Mouse (Mus musculus): Measurements from ENCODE around the gene Tspan10. TPM values are rescaled to one million over a fixed set of nuclear protein-coding genes. Genes with fewer than 3 reads are reported as not detected.
"Not testable (repeated sequence)": the region's sequence is repeated elsewhere in the genome, so short reads cannot be mapped to it uniquely, and the experiment has no call there.

The Tspan10 gene
- polyA plus RNA-seq (2014; fragmentation: Nextera tagmentation; extraction: Ambion mirVana): not detected in 2 replicates

DNA sequence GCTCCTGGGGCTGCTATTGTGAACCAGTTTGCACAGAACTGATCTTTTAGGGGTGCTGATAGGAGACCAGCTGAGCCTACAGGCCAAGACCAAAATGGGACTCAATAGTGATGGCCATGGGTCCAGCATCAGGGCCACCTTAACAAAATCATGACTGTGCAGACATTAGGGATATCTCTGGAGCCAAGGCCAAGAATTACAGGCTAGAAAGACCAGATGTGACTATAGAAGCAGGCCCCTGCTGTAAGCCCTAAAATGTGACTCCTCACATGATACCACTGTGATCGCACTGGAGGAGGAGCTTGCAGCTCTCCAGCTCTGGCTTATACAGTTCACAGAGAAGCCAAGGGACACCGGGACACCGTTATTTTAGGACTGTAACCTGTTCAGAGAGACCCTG, at the start of gene Tspan10:
Gene Tspan10 (plus strand): TSS at position 301 of the 400 bp plus-strand sequence.
- no peak for ATAC-seq (ENCODE audit: low FRiP score)
- DNase-seq (ENCODE audit: low spot score, missing footprints): no peak
- 84% methylated on average over 3 of the region's 3 CpGs for WGBS
- Histone ChIP-seq H3K9ac (ENCODE audit: low read length) (no peak within 1 kb of the TSS), H3K9me3 (ENCODE audit: control insufficient read depth, low read length) (no peaks in the 10 kb centered on the region), H3K27ac (ENCODE audit: low read depth, low read length) (no peak within 1 kb of the TSS), H3K4me1 (ENCODE audit: control insufficient read depth, insufficient read depth, low read length) (no peaks in the 10 kb centered on the region), H3K4me2 (no peak within 1 kb of the TSS), H3K4me3 (ENCODE audit: low read depth, low read length) (no peak within 1 kb of the TSS), H3K27me3 (ENCODE audit: control insufficient read depth, insufficient read depth, low read length) (no peaks in the 10 kb centered on the region), H3K36me3 (ENCODE audit: control insufficient read depth, insufficient read depth, low read length) (no peaks in the 10 kb centered on the region)

DNA sequence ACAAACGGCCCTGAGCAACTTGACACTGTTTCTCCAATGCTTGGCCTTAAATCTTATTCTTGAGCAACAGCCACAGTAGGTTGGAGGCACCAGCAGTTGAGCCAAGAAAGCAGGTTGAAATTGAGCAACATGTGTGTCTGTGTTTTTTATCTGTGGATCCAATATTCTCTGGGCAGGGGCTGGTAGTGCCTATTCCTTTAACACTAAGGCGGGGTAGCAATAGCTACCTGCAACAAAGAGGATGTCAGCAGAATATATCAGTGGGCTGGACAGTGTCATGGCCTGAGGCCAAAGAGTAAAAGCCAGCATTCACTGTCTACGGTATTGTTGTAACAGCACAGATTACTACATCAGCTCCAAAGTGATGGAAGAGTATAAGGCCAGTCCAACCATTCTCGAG, 46.8 kb upstream of the Tspan10 start:
- Histone ChIP-seq H3K4me3 (ENCODE audit: low read depth, low read length) (no peak overlapping the region), H3K27me3 (ENCODE audit: control insufficient read depth, insufficient read depth, low read length) (no peaks in the 10 kb centered on the region), H3K9me3 (ENCODE audit: control insufficient read depth, low read length) (no peaks in the 10 kb centered on the region), H3K27ac (ENCODE audit: low read depth, low read length) (no peak overlapping the region), H3K4me1 (ENCODE audit: control insufficient read depth, insufficient read depth, low read length) (no peaks in the 10 kb centered on the region), H3K9ac (ENCODE audit: low read length) (no peak overlapping the region), H3K36me3 (ENCODE audit: control insufficient read depth, insufficient read depth, low read length) (peaks cover 11% of the 10 kb centered on the region), H3K4me2 (no peak overlapping the region)
- DNase-seq (ENCODE audit: low spot score, missing footprints) (no peak), ATAC-seq (ENCODE audit: low FRiP score) (no peak)
- WGBS: 91% methylated on average over 4 of the region's 4 CpGs

DNA sequence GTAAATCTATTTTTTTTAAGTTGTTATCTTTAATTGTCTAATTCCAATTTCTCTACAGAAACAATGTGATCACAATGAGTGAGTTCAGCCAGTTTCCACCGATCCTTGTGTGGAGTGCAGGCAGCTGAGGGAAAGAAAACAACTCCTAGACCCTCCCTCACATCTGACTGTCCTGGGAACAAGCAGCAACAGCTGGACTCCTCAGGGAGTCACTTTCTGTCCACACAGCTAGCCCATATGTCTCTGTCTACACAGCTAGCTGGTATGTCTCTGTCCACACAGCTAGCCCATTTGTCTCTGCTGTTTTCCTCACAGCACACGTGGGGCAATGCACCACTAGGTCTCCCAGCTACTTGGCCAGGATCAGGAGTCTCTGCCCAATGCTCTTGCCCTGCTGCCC, 44.8 kb upstream of the Tspan10 start:
- DNase-seq (ENCODE audit: low spot score, missing footprints): peak; percentile 64
- H3K27ac ChIP-seq (ENCODE audit: low read depth, low read length): no peak overlapping the region
- ATAC-seq (ENCODE audit: low FRiP score): no peak
- H3K9ac ChIP-seq (ENCODE audit: low read length): no peak overlapping the region
- H3K36me3 ChIP-seq (ENCODE audit: control insufficient read depth, insufficient read depth, low read length): peaks cover 10% of the 10 kb centered on the region
- H3K27me3 ChIP-seq (ENCODE audit: control insufficient read depth, insufficient read depth, low read length): no peaks in the 10 kb centered on the region
- H3K9me3 ChIP-seq (ENCODE audit: control insufficient read depth, low read length): no peaks in the 10 kb centered on the region
- no peak overlapping the region for H3K4me2 ChIP-seq
- H3K4me3 ChIP-seq (ENCODE audit: low read depth, low read length): no peak overlapping the region
- H3K4me1 ChIP-seq (ENCODE audit: control insufficient read depth, insufficient read depth, low read length): no peaks in the 10 kb centered on the region
- 86% methylated on average over 2 of the region's 2 CpGs for WGBS

DNA sequence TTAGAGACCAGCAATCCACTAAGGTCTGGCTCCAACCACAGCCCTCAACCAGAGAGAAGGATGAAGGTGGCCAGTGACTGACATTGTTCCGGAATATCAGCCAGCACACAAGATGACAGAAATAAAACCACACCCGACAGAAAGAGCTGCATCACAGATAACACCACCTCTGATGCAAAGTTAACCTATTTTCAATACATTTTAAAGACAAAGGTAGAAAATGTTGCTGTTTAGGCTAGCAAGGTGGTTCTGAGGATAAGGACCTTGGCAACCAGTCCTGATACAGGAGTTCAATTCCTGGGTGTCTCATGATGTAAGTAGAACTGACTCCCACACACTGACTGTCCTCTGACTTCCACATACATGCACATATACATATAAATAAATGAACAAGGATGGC, 43.1 kb upstream of the Tspan10 start:
- Histone ChIP-seq H3K27me3 (ENCODE audit: control insufficient read depth, insufficient read depth, low read length) (no peaks in the 10 kb centered on the region), H3K36me3 (ENCODE audit: control insufficient read depth, insufficient read depth, low read length) (peaks cover 12% of the 10 kb centered on the region), H3K9me3 (ENCODE audit: control insufficient read depth, low read length) (no peaks in the 10 kb centered on the region), H3K4me1 (ENCODE audit: control insufficient read depth, insufficient read depth, low read length) (no peaks in the 10 kb centered on the region), H3K4me2 (no peak overlapping the region), H3K4me3 (ENCODE audit: low read depth, low read length) (no peak overlapping the region), H3K27ac (ENCODE audit: low read depth, low read length) (no peak overlapping the region), H3K9ac (ENCODE audit: low read length) (no peak overlapping the region)
- WGBS: 96% methylated on average over 2 of the region's 2 CpGs
- ATAC-seq (ENCODE audit: low FRiP score) (no peak), DNase-seq (ENCODE audit: low spot score, missing footprints) (no peak)

DNA sequence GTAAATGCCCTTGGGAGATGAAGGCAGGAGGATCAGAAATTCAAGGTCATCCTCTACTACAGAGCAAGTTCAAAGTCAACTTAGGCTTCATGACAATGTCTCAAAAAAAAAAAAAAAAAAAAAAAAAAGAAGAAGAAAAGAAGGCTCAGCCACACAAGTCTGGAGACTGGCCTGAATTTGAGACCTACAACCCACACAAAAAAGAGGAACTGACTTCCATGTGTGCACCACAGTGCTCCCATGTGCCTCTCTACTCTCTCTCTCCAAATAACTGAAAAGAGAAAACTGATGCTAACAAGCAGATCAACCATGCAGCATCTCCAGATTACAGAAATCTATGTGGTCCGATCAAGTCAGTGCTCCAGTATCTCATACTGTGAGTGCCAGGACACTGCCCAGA, 37.6 kb upstream of the Tspan10 start:
- H3K4me2 ChIP-seq: no peak overlapping the region

DNA sequence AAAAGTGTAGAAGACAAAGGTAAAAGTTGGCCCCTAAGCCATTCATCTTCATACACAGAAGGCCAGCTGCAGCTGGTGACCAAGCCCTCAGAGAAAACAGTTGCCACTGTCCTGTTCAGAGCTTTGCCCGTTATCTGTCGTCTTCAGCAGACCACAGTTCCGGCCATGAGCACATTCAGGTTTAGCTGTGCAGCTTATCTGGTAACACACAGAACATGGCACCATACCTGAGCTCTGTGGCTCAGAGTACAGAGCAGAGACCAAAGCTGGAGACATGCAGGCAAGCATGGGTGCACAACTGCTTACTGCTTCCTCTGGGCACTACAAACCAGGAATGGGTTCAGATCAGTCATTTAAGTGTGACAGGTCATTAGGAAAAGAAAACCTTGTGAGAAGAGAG, 36.6 kb upstream of the Tspan10 start:
- WGBS: 96% methylated on average over 3 of the region's 3 CpGs
- H3K4me2 ChIP-seq: no peak overlapping the region

More for the DNA sequence above, 37.6 kb upstream of the Tspan10 start:
- H3K27me3 ChIP-seq (ENCODE audit: control insufficient read depth, insufficient read depth, low read length): no peaks in the 10 kb centered on the region
- peaks cover 25% of the 10 kb centered on the region for H3K36me3 ChIP-seq (ENCODE audit: control insufficient read depth, insufficient read depth, low read length)
- H3K4me1 ChIP-seq (ENCODE audit: control insufficient read depth, insufficient read depth, low read length): no peaks in the 10 kb centered on the region
- H3K9me3 ChIP-seq (ENCODE audit: control insufficient read depth, low read length): no peaks in the 10 kb centered on the region
- no peak for ATAC-seq (ENCODE audit: low FRiP score)
- no peak for DNase-seq (ENCODE audit: low spot score, missing footprints)
- H3K27ac ChIP-seq (ENCODE audit: low read depth, low read length): no peak overlapping the region
- no peak overlapping the region for H3K9ac ChIP-seq (ENCODE audit: low read length)
- no peak overlapping the region for H3K4me3 ChIP-seq (ENCODE audit: low read depth, low read length)
- WGBS: 100% methylated on average over 1 of the region's 1 CpGs

DNA sequence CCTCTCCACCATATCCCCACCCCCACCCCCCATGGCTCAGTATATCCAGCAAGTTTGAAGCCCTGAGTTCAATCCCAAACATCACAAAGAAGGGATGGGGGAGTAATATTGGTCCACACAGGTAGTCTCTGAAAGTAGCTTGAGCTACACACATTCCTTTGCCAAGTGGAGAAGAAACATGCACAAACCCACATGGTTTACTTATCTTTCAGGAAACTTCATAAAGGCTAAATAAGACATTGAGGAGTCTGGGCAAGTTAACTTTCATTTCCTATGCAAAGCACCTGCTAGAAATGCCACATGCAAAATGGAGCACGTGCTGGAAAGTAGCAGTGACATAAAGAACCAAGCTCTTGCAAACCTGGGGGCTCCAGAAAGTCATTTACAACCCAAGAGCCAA, 36.0 kb upstream of the Tspan10 start:
- no peak overlapping the region for H3K27ac ChIP-seq (ENCODE audit: low read depth, low read length)
- no peak overlapping the region for H3K4me3 ChIP-seq (ENCODE audit: low read depth, low read length)
- no peak overlapping the region for H3K9ac ChIP-seq (ENCODE audit: low read length)
- H3K4me2 ChIP-seq: no peak overlapping the region
- H3K9me3 ChIP-seq (ENCODE audit: control insufficient read depth, low read length): no peaks in the 10 kb centered on the region
- H3K36me3 ChIP-seq (ENCODE audit: control insufficient read depth, insufficient read depth, low read length): peaks cover 40% of the 10 kb centered on the region
- no peak for ATAC-seq (ENCODE audit: low FRiP score)
- no peak for DNase-seq (ENCODE audit: low spot score, missing footprints)
- H3K4me1 ChIP-seq (ENCODE audit: control insufficient read depth, insufficient read depth, low read length): no peaks in the 10 kb centered on the region
- H3K27me3 ChIP-seq (ENCODE audit: control insufficient read depth, insufficient read depth, low read length): no peaks in the 10 kb centered on the region
- WGBS: 84% methylated on average over 1 of the region's 1 CpGs

More for the DNA sequence above, 36.6 kb upstream of the Tspan10 start:
- no peaks in the 10 kb centered on the region for H3K27me3 ChIP-seq (ENCODE audit: control insufficient read depth, insufficient read depth, low read length)
- no peak overlapping the region for H3K4me3 ChIP-seq (ENCODE audit: low read depth, low read length)
- peaks cover 34% of the 10 kb centered on the region; the same call in 1 of the 2 replicates for H3K36me3 ChIP-seq (ENCODE audit: control insufficient read depth, insufficient read depth, low read length)
- no peaks in the 10 kb centered on the region for H3K9me3 ChIP-seq (ENCODE audit: control insufficient read depth, low read length)
- no peak overlapping the region for H3K9ac ChIP-seq (ENCODE audit: low read length)
- no peak overlapping the region for H3K27ac ChIP-seq (ENCODE audit: low read depth, low read length)
- no peak for DNase-seq (ENCODE audit: low spot score, missing footprints)
- H3K4me1 ChIP-seq (ENCODE audit: control insufficient read depth, insufficient read depth, low read length): no peaks in the 10 kb centered on the region
- ATAC-seq (ENCODE audit: low FRiP score): no peak

DNA sequence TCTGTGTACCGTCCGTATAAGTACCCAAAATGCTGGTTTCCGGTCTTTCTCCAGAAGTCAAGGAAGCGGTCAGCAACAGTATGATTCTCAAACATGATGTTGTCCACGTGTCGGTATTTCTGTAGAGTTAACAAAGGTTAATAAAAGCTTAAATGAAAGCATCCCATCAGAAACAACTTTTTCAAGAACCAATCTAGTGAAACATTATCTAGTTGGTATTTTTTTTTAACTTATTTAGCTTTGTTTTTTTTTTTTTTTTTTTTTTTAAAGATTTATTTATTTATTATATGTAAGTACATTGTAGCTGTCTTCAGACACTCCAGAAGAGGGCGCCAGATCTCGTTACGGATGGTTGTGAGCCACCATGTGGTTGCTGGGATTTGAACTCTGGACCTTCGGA, 28.8 kb upstream of the Tspan10 start:
- peak; percentile 62 for DNase-seq (ENCODE audit: low spot score, missing footprints)
- not testable (repeated sequence) for H3K27me3 ChIP-seq (ENCODE audit: control insufficient read depth, insufficient read depth, low read length); H3K9me3 ChIP-seq (ENCODE audit: control insufficient read depth, low read length); H3K4me1 ChIP-seq (ENCODE audit: control insufficient read depth, insufficient read depth, low read length); H3K9ac ChIP-seq (ENCODE audit: low read length); ATAC-seq (ENCODE audit: low FRiP score); H3K27ac ChIP-seq (ENCODE audit: low read depth, low read length); H3K4me3 ChIP-seq (ENCODE audit: low read depth, low read length); H3K4me2 ChIP-seq
- 98% methylated on average over 7 of the region's 10 CpGs for WGBS
- peaks cover 54% of the 10 kb centered on the region for H3K36me3 ChIP-seq (ENCODE audit: control insufficient read depth, insufficient read depth, low read length)

DNA sequence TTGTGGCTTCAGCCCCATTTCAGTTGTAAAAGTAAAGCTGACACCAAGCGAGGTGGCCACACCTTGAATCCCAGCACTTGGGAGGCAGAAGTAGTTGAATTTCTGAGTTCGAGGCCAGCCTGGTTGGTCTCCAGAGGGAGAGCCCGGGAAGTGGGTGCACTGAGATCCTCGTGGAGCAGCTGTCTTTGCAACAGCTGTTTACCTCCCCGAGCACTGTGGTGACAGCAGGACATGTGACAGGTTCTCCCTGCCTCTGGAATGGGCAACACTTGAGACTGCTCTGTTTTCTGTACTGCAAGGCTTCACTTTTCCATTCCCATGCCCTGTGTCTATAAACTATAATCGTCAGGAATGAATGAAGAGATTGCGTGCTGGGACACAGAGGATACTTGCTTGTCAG, 24.6 kb upstream of the Tspan10 start:
- H3K27me3 ChIP-seq (ENCODE audit: control insufficient read depth, insufficient read depth, low read length): no peaks in the 10 kb centered on the region
- H3K9ac ChIP-seq (ENCODE audit: low read length): no peak overlapping the region
- no peaks in the 10 kb centered on the region for H3K4me1 ChIP-seq (ENCODE audit: control insufficient read depth, insufficient read depth, low read length)
- 96% methylated on average over 7 of the region's 7 CpGs for WGBS
- H3K27ac ChIP-seq (ENCODE audit: low read depth, low read length): no peak overlapping the region
- H3K9me3 ChIP-seq (ENCODE audit: control insufficient read depth, low read length): no peaks in the 10 kb centered on the region
- no peak for ATAC-seq (ENCODE audit: low FRiP score)
- H3K36me3 ChIP-seq (ENCODE audit: control insufficient read depth, insufficient read depth, low read length): peaks cover 33% of the 10 kb centered on the region
- DNase-seq (ENCODE audit: low spot score, missing footprints): peak; percentile 23
- no peak overlapping the region for H3K4me3 ChIP-seq (ENCODE audit: low read depth, low read length)
- H3K4me2 ChIP-seq: no peak overlapping the region

DNA sequence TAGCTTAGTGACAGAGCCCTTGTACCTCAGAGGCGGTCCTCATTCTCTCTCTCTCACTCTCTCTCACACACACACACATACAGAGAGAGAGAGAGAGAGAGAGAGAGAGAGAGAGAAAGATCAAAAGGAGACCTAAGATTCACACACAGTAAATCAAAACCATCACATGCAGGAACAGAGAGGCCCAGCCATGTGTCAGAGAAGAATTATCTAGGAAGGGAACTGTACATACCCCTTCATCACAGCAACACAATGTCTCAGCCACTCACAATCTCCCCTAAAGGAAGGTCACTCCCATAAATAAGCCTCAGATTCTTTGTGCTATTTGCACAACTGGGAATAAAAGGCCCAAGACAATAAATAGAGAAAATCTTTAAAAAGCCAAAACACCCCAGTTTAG, 23.9 kb upstream of the Tspan10 start:
- no peak overlapping the region for H3K4me2 ChIP-seq
- DNase-seq (ENCODE audit: low spot score, missing footprints) (no peak), ATAC-seq (ENCODE audit: low FRiP score) (no peak)
- peaks cover 29% of the 10 kb centered on the region for H3K36me3 ChIP-seq (ENCODE audit: control insufficient read depth, insufficient read depth, low read length)
- no peak overlapping the region for H3K4me3 ChIP-seq (ENCODE audit: low read depth, low read length)
- H3K27ac ChIP-seq (ENCODE audit: low read depth, low read length): no peak overlapping the region
- H3K27me3 ChIP-seq (ENCODE audit: control insufficient read depth, insufficient read depth, low read length): no peaks in the 10 kb centered on the region
- no peaks in the 10 kb centered on the region for H3K4me1 ChIP-seq (ENCODE audit: control insufficient read depth, insufficient read depth, low read length)
- H3K9ac ChIP-seq (ENCODE audit: low read length): no peak overlapping the region
- no peaks in the 10 kb centered on the region for H3K9me3 ChIP-seq (ENCODE audit: control insufficient read depth, low read length)
- 100% methylated on average over 1 of the region's 1 CpGs for WGBS

Data from midbrain, embryonic 11.5 days (tissue).